Mouse (Mus musculus) frontal cortex, postnatal 25 days (tissue): ENCODE results near the gene Sowahc.

Experiments
- DNase-seq, 2 experiments: peaks; one replicate each; pipeline ENCODE4 v3.0.0; 2022; ENCODE audit warnings: low spot score in 2 of 2

Sowahc gene

GRCm38 (mm10) chr10:59221473-59222270 lies at the start of gene Sowahc, which contains the start of gene Sept10:
Gene Sowahc (plus strand): TSS chr10:59221953.
Gene Sept10 (minus strand): TSS chr10:59221847.
- DNase-seq = peak; percentile 91 to 93

GRCm38 (mm10) chr10:59172539-59172938 lies 49.2 kb upstream of the Sowahc start:
- no peak for DNase-seq

GRCm38 (mm10) chr10:59179620-59180019 lies 42.1 kb upstream of the Sowahc start:
- DNase-seq = no peak

- no peak for DNase-seq
Measured at GRCm38 (mm10) chr10:59182306-59182705, 39.4 kb upstream of the Sowahc start.

GRCm38 (mm10) chr10:59194891-59195290 lies 26.9 kb upstream of the Sowahc start:
- no peak for DNase-seq

GRCm38 (mm10) chr10:59196763-59197162 lies 25.0 kb upstream of the Sowahc start:
- DNase-seq = no peak

GRCm38 (mm10) chr10:59200011-59200410 lies 21.7 kb upstream of the Sowahc start:
- DNase-seq = no peak

GRCm38 (mm10) chr10:59220824-59221472 lies 805 bp upstream of the Sowahc start:
- no peak for DNase-seq

- peak in 1 of 2 experiments; percentile 9 for DNase-seq
Measured at GRCm38 (mm10) chr10:59222271-59223101, 733 bp downstream of the Sowahc start.

GRCm38 (mm10) chr10:59223301-59223700 lies 1.5 kb downstream of the Sowahc start:
- DNase-seq = no peak

- DNase-seq = no peak
Measured at GRCm38 (mm10) chr10:59223890-59224289, 2.1 kb downstream of the Sowahc start.

GRCm38 (mm10) chr10:59225137-59225536 lies 3.4 kb downstream of the Sowahc start:
- DNase-seq = no peak

GRCm38 (mm10) chr10:59229205-59229820 lies 7.6 kb downstream of the Sowahc start:
- no peak for DNase-seq

GRCm38 (mm10) chr10:59235227-59235626 lies 13.5 kb downstream of the Sowahc start:
- no peak for DNase-seq

GRCm38 (mm10) chr10:59235847-59236246 lies 14.1 kb downstream of the Sowahc start:
- no peak for DNase-seq

- no peak for DNase-seq
Measured at GRCm38 (mm10) chr10:59236486-59236885, 14.7 kb downstream of the Sowahc start.

GRCm38 (mm10) chr10:59237757-59238156 lies 16.0 kb downstream of the Sowahc start:
- no peak for DNase-seq

- no peak for DNase-seq
Measured at GRCm38 (mm10) chr10:59241141-59241541, 19.4 kb downstream of the Sowahc start.

- no peak for DNase-seq
Measured at GRCm38 (mm10) chr10:59249531-59249930, 27.8 kb downstream of the Sowahc start.

GRCm38 (mm10) chr10:59250679-59251078 lies 28.9 kb downstream of the Sowahc start:
- DNase-seq = no peak

GRCm38 (mm10) chr10:59251980-59252379 lies 30.2 kb downstream of the Sowahc start:
- no peak for DNase-seq

- DNase-seq = no peak
Measured at GRCm38 (mm10) chr10:59252396-59252795, 30.6 kb downstream of the Sowahc start.
